Mouse (Mus musculus) heart, adult 11 months (tissue): Measurements from ENCODE around the gene Gm14434.
"Not testable (repeated sequence)": the region's sequence is repeated elsewhere in the genome, so short reads cannot be mapped to it uniquely, and the experiment has no call there.

Experiments
- DNase-seq: peaks from one replicate; pipeline ENCODE4 v3.0.0; 2022

Gm14434 gene

GRCm38 (mm10) chr2:176486683-176487082, at the start of gene Gm14434:
TSS of gene Gm14434 (minus strand) at chr2:176486783.
- not testable (repeated sequence) for DNase-seq

GRCm38 (mm10) chr2:176520756-176521155, 34.2 kb upstream of the Gm14434 start, which contains the start of gene Zfp967:
TSS of gene Zfp967 (plus strand) at chr2:176521056.
- DNase-seq = not testable (repeated sequence)

- not testable (repeated sequence) for DNase-seq
Observed at GRCm38 (mm10) chr2:176423294-176423693, 63.3 kb downstream of the Gm14434 start, which contains the start of gene Gm14435. TSS of gene Gm14435 (plus strand) at chr2:176423594.
